Mouse (Mus musculus): ENCODE measurements around the gene Nfkbia.

Gene Nfkbia

GRCm38 (mm10) chr12:55445583-55445982 is 46.9 kb downstream of the Nfkbia start:
- no peak for TF ChIP-seq GATA4 (IDR thresholded peaks at IDR 0.05; ENCODE audit: insufficient replicate concordance, low read length)

- TF ChIP-seq GATA4 (IDR thresholded peaks at IDR 0.05; ENCODE audit: insufficient replicate concordance, low read length): no peak
Observed at GRCm38 (mm10) chr12:55444031-55444451, 48.4 kb downstream of the Nfkbia start.

- TF ChIP-seq GATA4 (IDR thresholded peaks at IDR 0.05; ENCODE audit: insufficient replicate concordance, low read length): no peak
Observed at GRCm38 (mm10) chr12:55442861-55443850, 49.3 kb downstream of the Nfkbia start.

GRCm38 (mm10) chr12:55442245-55442644 is 50.2 kb downstream of the Nfkbia start:
- TF ChIP-seq GATA4 (IDR thresholded peaks at IDR 0.05; ENCODE audit: insufficient replicate concordance, low read length): no peak

GRCm38 (mm10) chr12:55440416-55440815 is 52.0 kb downstream of the Nfkbia start:
- TF ChIP-seq GATA4 (IDR thresholded peaks at IDR 0.05; ENCODE audit: insufficient replicate concordance, low read length): no peak

Data from liver, adult (tissue).